Mouse (Mus musculus) megakaryocyte, embryonic 14.5 days (primary cell): ENCODE results near the gene Tead1. TPM values are rescaled to one million over a fixed set of nuclear protein-coding genes. Genes with fewer than 3 reads are reported as not detected.

ENCODE experiments used
- H3K27me3 ChIP-seq: replicated peaks from 2 replicates; pipeline ENCODE3; 2012; ENCODE audit warnings: inconsistent platforms
- H3K36me3 ChIP-seq: replicated peaks from 2 replicates; pipeline ENCODE3; 2012; ENCODE audit warnings: low read length, inconsistent platforms, mixed read lengths
- H3K4me1 ChIP-seq: 2 replicates; pipeline ENCODE4 v1.6.1; 2012; ENCODE audit warnings: inconsistent platforms
- H3K4me3 ChIP-seq: replicated peaks from 2 replicates; pipeline ENCODE3; 2012; ENCODE audit warnings: moderate library complexity, mild to moderate bottlenecking, inconsistent platforms
- H3K9me3 ChIP-seq: 2 replicates; pipeline ENCODE4 v1.6.1; 2012; ENCODE audit warnings: inconsistent platforms
- FLI1 ChIP-seq: IDR thresholded peaks from 2 replicates; pipeline ENCODE4 v1.6.1; 2012; ENCODE audit warnings: low read length, inconsistent platforms, mixed read lengths
- GATA1 ChIP-seq: IDR thresholded peaks from 3 replicates; pipeline ENCODE4 v1.6.1; 2012; ENCODE audit warnings: mixed read lengths, low read length, inconsistent platforms, borderline replicate concordance
- polyA plus RNA-seq: library from polyadenylated mRNA; stranded (reverse); fragments of >175 nt; gene quantifications from 2 replicates; pipeline ENCODE4 v1.2.3, GENCODE M21; 2012; ENCODE audit warnings: low replicate concordance; ENCODE audit not compliant: insufficient read depth

Tead1 gene
- polyA plus RNA-seq, 1 experiment: not detected

GRCm38 (mm10) chr7:112786556-112787225 lies 107.6 kb downstream of the Tead1 start:
- no peaks in the 10 kb centered on the region for H3K4me1 ChIP-seq
- no peaks in the 10 kb centered on the region for H3K36me3 ChIP-seq
- H3K9me3 ChIP-seq: peaks cover 17% of the 10 kb centered on the region

DNA sequence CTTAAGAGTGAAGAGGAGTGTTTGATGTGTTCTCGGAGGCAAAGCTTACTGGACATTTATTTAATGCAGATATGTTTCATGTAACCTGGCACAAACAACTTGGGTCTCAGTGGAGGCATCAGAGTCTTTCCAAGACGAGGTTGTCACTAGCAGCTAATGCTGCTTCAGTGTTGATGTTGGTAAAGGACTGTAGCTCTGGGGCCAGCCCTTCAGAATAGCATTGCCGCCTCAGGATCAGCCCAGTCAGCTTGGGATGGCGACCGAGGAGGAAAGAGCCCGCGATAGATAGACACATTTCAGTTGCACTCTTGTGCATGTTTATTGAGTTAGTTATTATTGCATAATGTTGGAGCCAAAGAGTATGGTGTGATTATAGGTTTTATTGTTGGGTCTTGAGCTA lies 108.2 kb downstream of the Tead1 start:
- no peak for TF ChIP-seq FLI1
- no peak for TF ChIP-seq GATA1
- Histone ChIP-seq H3K4me3 (no peak overlapping the region), H3K9me3 (peaks cover 17% of the 10 kb centered on the region), H3K36me3 (no peaks in the 10 kb centered on the region), H3K27me3 (no peaks in the 10 kb centered on the region), H3K4me1 (no peaks in the 10 kb centered on the region)

More at GRCm38 (mm10) chr7:112786556-112787225, 107.6 kb downstream of the Tead1 start:
- Histone ChIP-seq H3K4me3 (no peak overlapping the region), H3K27me3 (no peaks in the 10 kb centered on the region)
- TF ChIP-seq GATA1 (no peak), FLI1 (no peak)

- Histone ChIP-seq H3K4me3 (no peak overlapping the region), H3K27me3 (no peaks in the 10 kb centered on the region), H3K36me3 (no peaks in the 10 kb centered on the region), H3K4me1 (no peaks in the 10 kb centered on the region), H3K9me3 (peaks cover 17% of the 10 kb centered on the region)
- TF ChIP-seq FLI1 (no peak), GATA1 (no peak)
Measured at GRCm38 (mm10) chr7:112788321-112788751, 109.2 kb downstream of the Tead1 start.

DNA sequence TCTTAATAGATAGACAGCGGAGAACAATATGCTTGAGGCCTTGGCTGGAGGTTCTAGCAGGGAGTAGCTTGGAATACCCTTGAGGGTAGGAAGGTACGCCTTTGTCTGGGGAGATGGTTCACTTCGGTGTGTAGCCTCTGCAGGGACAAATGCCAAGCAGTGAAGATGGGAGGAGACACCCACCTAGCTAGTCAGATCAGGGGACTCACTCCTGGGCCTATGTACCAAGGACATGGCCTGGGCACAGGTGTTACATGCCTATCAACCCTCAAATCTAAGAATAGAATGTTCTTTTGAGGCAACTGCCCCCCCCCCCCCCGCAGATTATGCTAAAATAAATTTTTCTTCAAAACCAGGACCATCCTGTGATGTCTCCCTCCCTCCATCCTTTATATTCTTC lies 110.6 kb downstream of the Tead1 start:
- TF ChIP-seq GATA1 (no peak), FLI1 (no peak)
- no peaks in the 10 kb centered on the region for H3K27me3 ChIP-seq
- peaks cover 7% of the 10 kb centered on the region for H3K9me3 ChIP-seq

GRCm38 (mm10) chr7:112790334-112790733 lies 111.2 kb downstream of the Tead1 start:
- H3K36me3 ChIP-seq: no peaks in the 10 kb centered on the region

More for the DNA sequence above, 110.6 kb downstream of the Tead1 start:
- H3K4me3 ChIP-seq: no peak overlapping the region
- H3K36me3 ChIP-seq: no peaks in the 10 kb centered on the region
- H3K4me1 ChIP-seq: no peaks in the 10 kb centered on the region

DNA sequence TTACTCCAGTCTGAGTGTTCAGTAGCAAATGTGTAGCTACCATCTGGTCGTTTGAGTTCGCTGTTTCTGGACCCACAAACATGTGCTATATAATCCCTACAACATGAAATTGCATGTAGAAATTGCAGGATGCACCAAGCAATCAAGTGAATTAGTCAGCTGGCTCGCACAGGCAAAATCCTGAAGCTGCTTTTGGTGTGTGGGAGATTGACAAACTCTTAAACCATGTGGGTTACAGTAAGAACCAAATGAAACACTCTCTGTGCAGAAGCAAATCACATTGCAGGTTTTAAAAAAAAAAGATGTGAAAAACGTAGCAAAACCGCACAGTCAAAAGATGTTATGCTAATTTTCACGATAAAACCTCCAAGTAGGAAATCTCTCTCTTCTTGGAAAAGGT lies 113.6 kb downstream of the Tead1 start:
- Histone ChIP-seq H3K4me1 (no peaks in the 10 kb centered on the region), H3K9me3 (no peaks in the 10 kb centered on the region), H3K36me3 (no peaks in the 10 kb centered on the region), H3K4me3 (no peak overlapping the region), H3K27me3 (peaks cover 5% of the 10 kb centered on the region)
- TF ChIP-seq FLI1 (no peak), GATA1 (no peak)

More at GRCm38 (mm10) chr7:112790334-112790733, 111.2 kb downstream of the Tead1 start:
- Histone ChIP-seq H3K4me1 (no peaks in the 10 kb centered on the region), H3K4me3 (no peak overlapping the region), H3K9me3 (peaks cover 3% of the 10 kb centered on the region; the same call in 1 of the 2 replicates), H3K27me3 (no peaks in the 10 kb centered on the region)
- TF ChIP-seq GATA1 (no peak), FLI1 (no peak)

- Histone ChIP-seq H3K27me3 (peaks cover 7% of the 10 kb centered on the region), H3K36me3 (no peaks in the 10 kb centered on the region), H3K4me3 (no peak overlapping the region), H3K9me3 (no peaks in the 10 kb centered on the region), H3K4me1 (no peaks in the 10 kb centered on the region)
- TF ChIP-seq FLI1: no peak
- no peak for TF ChIP-seq GATA1
Measured at GRCm38 (mm10) chr7:112793903-112794302, 114.8 kb downstream of the Tead1 start.

- Histone ChIP-seq H3K4me1 (no peaks in the 10 kb centered on the region), H3K27me3 (peaks cover 7% of the 10 kb centered on the region), H3K36me3 (no peaks in the 10 kb centered on the region), H3K4me3 (no peak overlapping the region), H3K9me3 (no peaks in the 10 kb centered on the region)
- TF ChIP-seq GATA1: no peak
- no peak for TF ChIP-seq FLI1
Measured at GRCm38 (mm10) chr7:112794481-112794880, 115.4 kb downstream of the Tead1 start.

- H3K4me3 ChIP-seq: no peak overlapping the region
- no peaks in the 10 kb centered on the region for H3K9me3 ChIP-seq
- TF ChIP-seq FLI1 (no peak), GATA1 (no peak)
- peaks cover 12% of the 10 kb centered on the region for H3K27me3 ChIP-seq
- no peaks in the 10 kb centered on the region for H3K36me3 ChIP-seq
- no peaks in the 10 kb centered on the region for H3K4me1 ChIP-seq
Measured at GRCm38 (mm10) chr7:112797526-112798321, 118.6 kb downstream of the Tead1 start.

DNA sequence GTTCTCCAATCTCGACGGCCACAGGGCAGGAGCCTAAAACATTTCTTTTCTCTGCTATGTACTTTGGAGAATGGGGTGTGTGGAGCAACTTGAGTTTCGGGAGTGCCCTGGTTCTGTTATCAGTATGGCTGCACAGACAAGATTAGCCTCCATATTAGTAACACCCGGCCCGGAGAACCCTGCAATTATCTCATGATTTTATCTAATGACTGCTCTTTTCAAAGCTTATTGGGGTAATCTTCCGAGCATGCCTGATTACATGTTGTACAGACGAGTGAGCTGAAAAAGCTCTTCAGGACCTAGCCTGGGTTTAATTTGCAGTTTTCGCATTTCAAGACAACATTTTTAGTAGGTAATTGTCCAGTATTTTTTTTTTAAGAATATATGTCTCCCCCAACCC lies 122.6 kb downstream of the Tead1 start:
- no peaks in the 10 kb centered on the region for H3K36me3 ChIP-seq
- H3K9me3 ChIP-seq: no peaks in the 10 kb centered on the region
- TF ChIP-seq FLI1 (no peak), GATA1 (no peak)

More for the DNA sequence above, 122.6 kb downstream of the Tead1 start:
- Histone ChIP-seq H3K4me1 (no peaks in the 10 kb centered on the region), H3K4me3 (no peak overlapping the region), H3K27me3 (peaks cover 12% of the 10 kb centered on the region)
